Mouse (Mus musculus) ES-E14 (cell line): ENCODE data around the gene Fez2. TPM values are rescaled to one million over a fixed set of nuclear protein-coding genes. Genes with fewer than 3 reads are reported as not detected.

Experiments used
- DNase-seq: peaks from one replicate; pipeline ENCODE4 v3.0.0-alpha.2; 2013; ENCODE audit warnings: low read depth, low spot score
- H3K27ac ChIP-seq: 2 replicates; pipeline ENCODE4 v1.5.1; 2012; ENCODE audit warnings: low read depth, mild to moderate bottlenecking, low read length, moderate library complexity, mixed read lengths; ENCODE audit not compliant: poor library complexity, insufficient read depth, severe bottlenecking
- H3K36me3 ChIP-seq: 2 replicates; pipeline ENCODE4 v1.6.1; 2012; ENCODE audit warnings: mild to moderate bottlenecking, low read length, moderate library complexity, mixed read lengths; ENCODE audit not compliant: control insufficient read depth, poor library complexity, insufficient read depth, severe bottlenecking
- H3K4me1 ChIP-seq, 2 experiments: fragments of 150-350 bp in 1 of 2; sonication (generic) in 1 of 2; 2 replicates each; pipeline ENCODE4 v1.6.1; 2012; ENCODE audit warnings: low read length in 2 of 2, mild to moderate bottlenecking in 1 of 2, mixed read lengths in 1 of 2; ENCODE audit not compliant: control insufficient read depth in 2 of 2, insufficient read depth in 2 of 2, poor library complexity in 1 of 2
- H3K4me3 ChIP-seq, 2 experiments: fragments of 150-350 bp in 1 of 2; sonication (generic) in 1 of 2; 2 replicates each; pipeline ENCODE4 v1.5.1; 2012; ENCODE audit warnings: low read length in 2 of 2, low read depth in 1 of 2, mild to moderate bottlenecking in 1 of 2, mixed read lengths in 1 of 2; ENCODE audit not compliant: insufficient read depth in 1 of 2, poor library complexity in 1 of 2, severe bottlenecking in 1 of 2
- H3K9ac ChIP-seq: 2 replicates; pipeline ENCODE4 v1.6.1; 2012; ENCODE audit warnings: low read depth, mild to moderate bottlenecking, low read length, mixed read lengths; ENCODE audit not compliant: poor library complexity, insufficient read depth, severe bottlenecking
- H3K9me3 ChIP-seq: fragments of 150-350 bp; sonication (generic); 2 replicates; pipeline ENCODE4 v1.6.1; 2012; ENCODE audit warnings: low read depth, mild to moderate bottlenecking, low read length; ENCODE audit not compliant: control insufficient read depth, insufficient read depth
- CHD2 ChIP-seq: IDR thresholded peaks from 2 replicates; pipeline ENCODE4 v1.6.1; 2014; ENCODE audit warnings: mild to moderate bottlenecking, low read depth, low read length, inconsistent platforms
- HCFC1 ChIP-seq: IDR thresholded peaks from 2 replicates; pipeline ENCODE4 v1.6.1; 2012; ENCODE audit warnings: low read length, inconsistent platforms, borderline replicate concordance; ENCODE audit not compliant: insufficient read depth
- MAFK ChIP-seq: IDR thresholded peaks from 2 replicates; pipeline ENCODE4 v1.6.1; 2014; ENCODE audit warnings: mild to moderate bottlenecking, low read depth, low read length, inconsistent platforms; ENCODE audit not compliant: insufficient read depth
- ZC3H11A ChIP-seq: IDR thresholded peaks from 2 replicates; pipeline ENCODE4 v1.6.1; 2012; ENCODE audit warnings: low read depth, mild to moderate bottlenecking, inconsistent platforms, low read length, borderline replicate concordance
- ZNF384 ChIP-seq: IDR thresholded peaks from 2 replicates; pipeline ENCODE4 v1.6.1; 2012; ENCODE audit warnings: low read depth, low read length, inconsistent platforms
- in situ Hi-C, 2 experiments: fragments of 600-800 bp; cut with MboI; formaldehyde crosslinking; loops; one replicate each; pipeline ENCODE4 v1.15.1; 2025; ENCODE audit warnings: low sequenced_read_pairs in 2 of 2, inconsistent platforms in 1 of 2; ENCODE audit not compliant: unreplicated experiment in 2 of 2
- total RNA-seq: library from RNA; depleted of rRNA; stranded (reverse); fragments of 300-350 nt; gene quantifications from 2 replicates; pipeline ENCODE4 v1.2.3, GENCODE M21; 2012

Fez2 gene
- total RNA-seq, 1 experiment = 38.2 TPM

- H3K36me3 ChIP-seq = no peaks in the 10 kb centered on the region; the same call in 1 of the 2 replicates
- in situ Hi-C loops = no loop called here
- DNase-seq = no peak
- H3K4me1 ChIP-seq = no peaks in the 10 kb centered on the region
- no peaks in the 10 kb centered on the region for H3K9me3 ChIP-seq
- H3K27ac ChIP-seq = no peak overlapping the region
- TF ChIP-seq ZNF384 = no peak
- TF ChIP-seq HCFC1 = no peak
- no peak for TF ChIP-seq CHD2
- no peak for TF ChIP-seq ZC3H11A
- TF ChIP-seq MAFK = no peak
- no peak overlapping the region for H3K4me3 ChIP-seq
- no peak overlapping the region for H3K9ac ChIP-seq
Observed at GRCm38 (mm10) chr17:78373849-78374248, 44.1 kb downstream of the Fez2 start.

- TF ChIP-seq HCFC1 = no peak
- TF ChIP-seq MAFK = no peak
- no peak for TF ChIP-seq ZC3H11A
- no peak for TF ChIP-seq ZNF384
- TF ChIP-seq CHD2 = no peak
- Histone ChIP-seq H3K36me3 (no peaks in the 10 kb centered on the region; the same call in 1 of the 2 replicates), H3K27ac (no peak overlapping the region), H3K9ac (no peak overlapping the region), H3K4me3 (no peak overlapping the region), H3K9me3 (no peaks in the 10 kb centered on the region), H3K4me1 (no peaks in the 10 kb centered on the region)
- in situ Hi-C loops = no loop called here
- no peak for DNase-seq
Observed at GRCm38 (mm10) chr17:78373174-78373573, 44.8 kb downstream of the Fez2 start.

DNA sequence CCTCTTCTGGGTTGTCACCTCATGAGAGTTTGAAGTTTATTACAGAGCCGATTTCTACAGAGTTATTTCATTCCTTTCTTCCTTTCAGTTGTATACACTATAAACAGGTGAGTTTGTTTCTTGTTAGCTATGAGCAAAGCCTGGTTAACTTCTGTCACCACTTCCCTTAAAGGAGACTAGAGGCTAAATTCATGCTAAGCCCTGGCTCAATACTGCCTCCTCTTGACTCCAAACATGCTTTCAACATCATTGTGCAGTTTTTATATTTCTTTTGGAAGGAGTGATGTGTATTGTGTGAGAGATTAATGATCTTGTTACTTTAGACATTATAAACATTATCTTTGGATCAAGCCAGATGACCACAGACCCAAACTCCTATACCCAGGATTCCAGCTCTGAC is 47.5 kb downstream of the Fez2 start:
- in situ Hi-C loops = no loop called here
- Histone ChIP-seq H3K9me3 (no peaks in the 10 kb centered on the region), H3K9ac (no peak overlapping the region), H3K4me1 (no peaks in the 10 kb centered on the region), H3K36me3 (no peaks in the 10 kb centered on the region; the same call in 1 of the 2 replicates), H3K27ac (no peak overlapping the region), H3K4me3 (no peak overlapping the region)
- TF ChIP-seq ZC3H11A (no peak), MAFK (no peak), HCFC1 (no peak), CHD2 (no peak), ZNF384 (no peak)
- no peak for DNase-seq

GRCm38 (mm10) chr17:78368481-78368880 is 49.5 kb downstream of the Fez2 start:
- H3K4me1 ChIP-seq = no peaks in the 10 kb centered on the region
- H3K27ac ChIP-seq = no peak overlapping the region
- DNase-seq = no peak
- H3K9ac ChIP-seq = no peak overlapping the region
- no peak overlapping the region for H3K4me3 ChIP-seq
- in situ Hi-C loops = no loop called here
- no peaks in the 10 kb centered on the region for H3K9me3 ChIP-seq
- H3K36me3 ChIP-seq = no peaks in the 10 kb centered on the region; the same call in 1 of the 2 replicates
- no peak for TF ChIP-seq ZC3H11A
- no peak for TF ChIP-seq ZNF384
- no peak for TF ChIP-seq MAFK
- TF ChIP-seq HCFC1 = no peak
- TF ChIP-seq CHD2 = no peak

- H3K4me1 ChIP-seq = no peaks in the 10 kb centered on the region
- H3K9ac ChIP-seq = no peak overlapping the region
- TF ChIP-seq MAFK (no peak), CHD2 (no peak), HCFC1 (no peak), ZNF384 (no peak), ZC3H11A (no peak)
- in situ Hi-C loops = no loop called here
- no peaks in the 10 kb centered on the region; the same call in 1 of the 2 replicates for H3K36me3 ChIP-seq
- no peak overlapping the region for H3K27ac ChIP-seq
- H3K9me3 ChIP-seq = no peaks in the 10 kb centered on the region
- DNase-seq = no peak
- no peak overlapping the region for H3K4me3 ChIP-seq
Observed at GRCm38 (mm10) chr17:78366070-78366469, 51.9 kb downstream of the Fez2 start.
